Mouse (Mus musculus): ENCODE measurements around the gene Plpp1. TPM values are rescaled to one million over a fixed set of nuclear protein-coding genes. Genes with fewer than 3 reads are reported as not detected.

Gene Plpp1
- polyA plus RNA-seq, 1 experiment from 2014 or later = 76.5 TPM

- Histone ChIP-seq H3K4me1 (peaks cover 31% of the 10 kb centered on the region), H3K9ac (no peak overlapping the region), H3K36me3 (no peaks in the 10 kb centered on the region), H3K9me3 (no peaks in the 10 kb centered on the region), H3K27me3 (no peaks in the 10 kb centered on the region), H3K4me2 (no peak overlapping the region), H3K4me3 (no peak overlapping the region), H3K27ac (no peak overlapping the region)
- WGBS = 31% methylated on average over 1 of the region's 1 CpGs
- no peak for ATAC-seq (ENCODE audit: borderline replicate concordance, extremely low read depth, low FRiP score, low TSS enrichment)
Measured at GRCm38 (mm10) chr13:112761787-112762186, 38.8 kb upstream of the Plpp1 start.

- Histone ChIP-seq H3K36me3 (no peaks in the 10 kb centered on the region), H3K4me1 (peaks cover 31% of the 10 kb centered on the region), H3K4me2 (no peak overlapping the region), H3K9me3 (peaks cover 7% of the 10 kb centered on the region; the same call in 1 of the 2 replicates), H3K27ac (no peak overlapping the region), H3K9ac (no peak overlapping the region), H3K27me3 (no peaks in the 10 kb centered on the region), H3K4me3 (no peak overlapping the region)
- 32% methylated on average over 4 of the region's 4 CpGs for WGBS
- no peak for ATAC-seq (ENCODE audit: borderline replicate concordance, extremely low read depth, low FRiP score, low TSS enrichment)
Measured at GRCm38 (mm10) chr13:112762548-112762947, 38.0 kb upstream of the Plpp1 start.

DNA sequence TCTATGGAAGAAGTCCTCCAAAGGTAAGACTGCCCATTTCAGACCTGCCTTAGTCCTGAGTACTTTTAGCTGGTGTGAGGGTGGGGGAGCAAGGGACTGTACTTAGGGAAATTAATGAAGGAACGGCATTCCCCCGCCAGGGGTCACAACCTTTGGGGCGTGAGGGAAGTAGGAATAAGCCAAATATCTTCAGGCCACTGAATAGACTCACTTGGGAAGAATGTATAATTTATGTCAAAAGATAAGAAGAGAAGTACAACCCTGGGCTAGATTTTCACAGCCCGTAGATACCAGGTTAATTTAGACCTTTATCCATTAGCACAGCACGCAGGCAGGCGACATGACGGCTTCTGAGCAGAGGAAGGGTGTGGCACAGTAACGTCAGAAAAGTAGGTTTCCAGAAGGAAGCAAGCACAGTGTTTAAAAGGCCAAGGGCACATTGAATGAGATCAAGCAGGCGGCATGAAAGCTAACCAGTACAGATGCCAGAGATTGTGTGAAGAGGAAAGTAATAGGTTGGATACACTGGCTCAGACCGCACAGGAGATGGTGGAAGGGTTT lies 37.0 kb upstream of the Plpp1 start:
- Histone ChIP-seq H3K36me3 (no peaks in the 10 kb centered on the region), H3K27me3 (no peaks in the 10 kb centered on the region), H3K4me3 (no peak overlapping the region), H3K9ac (no peak overlapping the region), H3K9me3 (peaks cover 10% of the 10 kb centered on the region; the same call in 1 of the 2 replicates), H3K27ac (no peak overlapping the region), H3K4me1 (peaks cover 31% of the 10 kb centered on the region), H3K4me2 (no peak overlapping the region)
- ATAC-seq (ENCODE audit: borderline replicate concordance, extremely low read depth, low FRiP score, low TSS enrichment) = no peak
- 58% methylated on average over 10 of the region's 10 CpGs for WGBS

GRCm38 (mm10) chr13:112764556-112764955 lies 36.0 kb upstream of the Plpp1 start:
- 69% methylated on average over 5 of the region's 5 CpGs for WGBS
- no peak for ATAC-seq (ENCODE audit: borderline replicate concordance, extremely low read depth, low FRiP score, low TSS enrichment)

GRCm38 (mm10) chr13:112765654-112766053 lies 34.9 kb upstream of the Plpp1 start:
- no peaks in the 10 kb centered on the region for H3K27me3 ChIP-seq
- no peak overlapping the region for H3K4me2 ChIP-seq
- H3K9me3 ChIP-seq = peaks cover 10% of the 10 kb centered on the region; the same call in 1 of the 2 replicates
- no peak overlapping the region for H3K27ac ChIP-seq
- ATAC-seq (ENCODE audit: borderline replicate concordance, extremely low read depth, low FRiP score, low TSS enrichment) = no peak
- no peak overlapping the region for H3K4me3 ChIP-seq
- no peaks in the 10 kb centered on the region for H3K36me3 ChIP-seq
- 77% methylated on average over 3 of the region's 3 CpGs for WGBS
- H3K4me1 ChIP-seq = peaks cover 35% of the 10 kb centered on the region
- H3K9ac ChIP-seq = no peak overlapping the region

More at GRCm38 (mm10) chr13:112764556-112764955, 36.0 kb upstream of the Plpp1 start:
- H3K4me2 ChIP-seq = no peak overlapping the region
- peaks cover 31% of the 10 kb centered on the region for H3K4me1 ChIP-seq
- peaks cover 10% of the 10 kb centered on the region; the same call in 1 of the 2 replicates for H3K9me3 ChIP-seq
- H3K9ac ChIP-seq = no peak overlapping the region
- no peaks in the 10 kb centered on the region for H3K27me3 ChIP-seq
- no peak overlapping the region for H3K4me3 ChIP-seq
- no peaks in the 10 kb centered on the region for H3K36me3 ChIP-seq
- H3K27ac ChIP-seq = no peak overlapping the region

GRCm38 (mm10) chr13:112770528-112771328 lies 29.9 kb upstream of the Plpp1 start:
- Histone ChIP-seq H3K27ac (peak overlapping the region; percentile 73), H3K9ac (no peak overlapping the region), H3K4me1 (peaks cover 24% of the 10 kb centered on the region), H3K4me2 (peak overlapping the region; percentile 42), H3K27me3 (no peaks in the 10 kb centered on the region), H3K36me3 (no peaks in the 10 kb centered on the region), H3K4me3 (no peak overlapping the region), H3K9me3 (peaks cover 10% of the 10 kb centered on the region; the same call in 1 of the 2 replicates)
- peak; percentile 65 for ATAC-seq (ENCODE audit: borderline replicate concordance, extremely low read depth, low FRiP score, low TSS enrichment)
- 25% methylated on average over 11 of the region's 11 CpGs for WGBS

- peaks cover 24% of the 10 kb centered on the region for H3K4me1 ChIP-seq
- no peak for ATAC-seq (ENCODE audit: borderline replicate concordance, extremely low read depth, low FRiP score, low TSS enrichment)
- no peaks in the 10 kb centered on the region for H3K36me3 ChIP-seq
- peak overlapping the region; percentile 42 for H3K4me2 ChIP-seq
- H3K4me3 ChIP-seq = 0 out of 2 replicates have a peak overlapping the region, but pooled peaks have one; percentile 10
- WGBS = 28% methylated on average over 15 of the region's 15 CpGs
- no peaks in the 10 kb centered on the region for H3K27me3 ChIP-seq
- H3K9ac ChIP-seq = no peak overlapping the region
- H3K9me3 ChIP-seq = peaks cover 10% of the 10 kb centered on the region; the same call in 1 of the 2 replicates
- peak overlapping the region; percentile 73 for H3K27ac ChIP-seq
Measured at GRCm38 (mm10) chr13:112771447-112772208, 29.0 kb upstream of the Plpp1 start.

- Histone ChIP-seq H3K36me3 (no peaks in the 10 kb centered on the region), H3K4me1 (peaks cover 24% of the 10 kb centered on the region), H3K4me2 (no peak overlapping the region), H3K9ac (no peak overlapping the region), H3K4me3 (no peak overlapping the region), H3K9me3 (peaks cover 7% of the 10 kb centered on the region; the same call in 1 of the 2 replicates), H3K27ac (peak overlapping the region; percentile 29; the same call in 1 of the 2 replicates), H3K27me3 (no peaks in the 10 kb centered on the region)
- 75% methylated on average over 11 of the region's 11 CpGs for WGBS
- no peak for ATAC-seq (ENCODE audit: borderline replicate concordance, extremely low read depth, low FRiP score, low TSS enrichment)
Measured at GRCm38 (mm10) chr13:112772252-112772651, 28.3 kb upstream of the Plpp1 start.

DNA sequence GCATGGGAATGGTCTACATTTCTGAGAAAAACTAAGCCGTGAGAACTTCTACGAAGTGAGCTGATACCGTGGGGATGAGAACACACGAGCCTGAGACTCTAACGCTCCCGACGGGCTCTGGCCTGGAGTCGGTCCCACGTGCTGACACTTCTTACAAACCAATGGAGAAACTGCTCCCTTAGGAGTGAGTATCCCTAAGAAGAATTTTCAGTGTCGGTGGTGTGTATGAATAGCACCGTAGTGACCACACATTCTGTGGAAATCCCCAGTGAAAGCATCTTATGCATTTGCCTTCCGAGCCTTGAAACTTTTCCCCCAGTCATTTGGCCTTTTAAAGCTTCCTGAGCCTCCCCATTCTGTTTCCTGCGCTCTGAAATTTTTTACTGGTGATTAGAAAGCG lies 27.7 kb upstream of the Plpp1 start:
- H3K9ac ChIP-seq = no peak overlapping the region
- H3K9me3 ChIP-seq = peaks cover under 1% of the 10 kb centered on the region; the same call in 1 of the 2 replicates
- no peak overlapping the region for H3K4me2 ChIP-seq
- ATAC-seq (ENCODE audit: borderline replicate concordance, extremely low read depth, low FRiP score, low TSS enrichment) = no peak
- H3K27me3 ChIP-seq = no peaks in the 10 kb centered on the region
- no peak overlapping the region for H3K4me3 ChIP-seq
- no peak overlapping the region for H3K27ac ChIP-seq
- no peaks in the 10 kb centered on the region for H3K36me3 ChIP-seq
- H3K4me1 ChIP-seq = peaks cover 24% of the 10 kb centered on the region
- WGBS = 76% methylated on average over 14 of the region's 14 CpGs

GRCm38 (mm10) chr13:112773991-112774675 lies 26.5 kb upstream of the Plpp1 start:
- H3K9me3 ChIP-seq = no peaks in the 10 kb centered on the region
- no peak overlapping the region for H3K9ac ChIP-seq
- H3K4me2 ChIP-seq = no peak overlapping the region
- no peaks in the 10 kb centered on the region for H3K36me3 ChIP-seq
- no peak overlapping the region for H3K27ac ChIP-seq
- 89% methylated on average over 3 of the region's 3 CpGs for WGBS
- no peaks in the 10 kb centered on the region for H3K27me3 ChIP-seq
- H3K4me1 ChIP-seq = peaks cover 24% of the 10 kb centered on the region
- no peak overlapping the region for H3K4me3 ChIP-seq
- ATAC-seq (ENCODE audit: borderline replicate concordance, extremely low read depth, low FRiP score, low TSS enrichment) = no peak

- Histone ChIP-seq H3K4me1 (peaks cover 16% of the 10 kb centered on the region), H3K27me3 (no peaks in the 10 kb centered on the region), H3K36me3 (no peaks in the 10 kb centered on the region), H3K4me2 (no peak overlapping the region), H3K9ac (no peak overlapping the region), H3K4me3 (no peak overlapping the region), H3K27ac (no peak overlapping the region), H3K9me3 (no peaks in the 10 kb centered on the region)
- WGBS = 84% methylated on average over 10 of the region's 10 CpGs
- ATAC-seq (ENCODE audit: borderline replicate concordance, extremely low read depth, low FRiP score, low TSS enrichment) = no peak
Measured at GRCm38 (mm10) chr13:112775856-112776255, 24.7 kb upstream of the Plpp1 start.
